Mouse (Mus musculus): ENCODE measurements at regions not wholly inside any gene's neighbourhood (a gene's known extent, or its start where the extent isn't known, plus 50 kb on each side); places are given as distances from the start of the nearest gene placed in this dataset.

DNA sequence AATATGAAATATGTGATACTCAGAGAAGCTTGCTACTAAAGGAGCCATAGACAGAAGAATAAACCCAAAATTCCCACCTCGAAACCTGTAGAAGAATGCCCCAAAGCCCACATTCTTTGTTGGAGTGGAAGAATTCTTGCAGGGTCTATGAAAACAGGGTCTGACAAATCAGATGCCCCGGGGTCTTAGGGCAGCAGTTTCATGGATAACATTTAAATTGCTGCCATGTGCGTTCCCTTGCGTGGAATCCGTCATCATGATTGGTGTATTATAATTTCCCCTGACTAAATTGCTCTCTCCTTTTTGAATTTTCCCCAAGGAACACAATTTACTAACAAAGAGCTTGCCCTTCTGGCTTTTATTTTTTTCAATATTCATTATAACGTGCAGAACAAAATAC, 99.6 kb upstream of the Lrig3 start:
- TF ChIP-seq CTCF (IDR thresholded peaks at IDR 0.05; ENCODE audit: control insufficient read depth, insufficient read depth, low read length) (no peak), POLR2A (IDR thresholded peaks at IDR 0.05; ENCODE audit: borderline replicate concordance, control insufficient read depth, low read depth, low read length) (no peak)
